Mouse (Mus musculus): ENCODE data around the gene Pfdn6. TPM values are rescaled to one million over a fixed set of nuclear protein-coding genes. Genes with fewer than 3 reads are reported as not detected.
A peak's percentile ranks its signal among the peaks of the same experiment; 100 is the strongest.

Pfdn6 gene
- polyA plus RNA-seq, 1 experiment from 2014 or later = 147 TPM

DNA sequence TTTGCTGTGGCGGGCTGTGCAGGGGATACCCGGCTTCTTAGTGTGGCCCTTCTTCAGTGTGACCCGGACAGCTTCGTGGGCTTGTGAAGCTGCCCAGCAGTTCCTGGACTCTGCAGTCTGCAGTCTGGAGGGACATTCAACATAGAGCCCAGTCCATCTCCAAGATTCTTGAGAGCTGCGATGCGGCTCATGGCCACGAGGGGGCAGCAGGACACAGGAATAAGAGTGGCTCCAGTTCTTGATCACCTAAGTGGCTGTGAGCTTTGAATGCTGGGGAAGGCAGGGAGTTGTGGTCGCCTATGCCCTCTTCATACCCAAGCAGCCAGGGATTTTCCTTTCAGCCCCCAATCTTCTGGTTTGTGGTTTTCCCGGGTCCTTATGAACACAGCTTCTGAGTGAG lies 28.3 kb upstream of the Pfdn6 start:
- 3% methylated on average over 9 of the region's 9 CpGs for WGBS

DNA sequence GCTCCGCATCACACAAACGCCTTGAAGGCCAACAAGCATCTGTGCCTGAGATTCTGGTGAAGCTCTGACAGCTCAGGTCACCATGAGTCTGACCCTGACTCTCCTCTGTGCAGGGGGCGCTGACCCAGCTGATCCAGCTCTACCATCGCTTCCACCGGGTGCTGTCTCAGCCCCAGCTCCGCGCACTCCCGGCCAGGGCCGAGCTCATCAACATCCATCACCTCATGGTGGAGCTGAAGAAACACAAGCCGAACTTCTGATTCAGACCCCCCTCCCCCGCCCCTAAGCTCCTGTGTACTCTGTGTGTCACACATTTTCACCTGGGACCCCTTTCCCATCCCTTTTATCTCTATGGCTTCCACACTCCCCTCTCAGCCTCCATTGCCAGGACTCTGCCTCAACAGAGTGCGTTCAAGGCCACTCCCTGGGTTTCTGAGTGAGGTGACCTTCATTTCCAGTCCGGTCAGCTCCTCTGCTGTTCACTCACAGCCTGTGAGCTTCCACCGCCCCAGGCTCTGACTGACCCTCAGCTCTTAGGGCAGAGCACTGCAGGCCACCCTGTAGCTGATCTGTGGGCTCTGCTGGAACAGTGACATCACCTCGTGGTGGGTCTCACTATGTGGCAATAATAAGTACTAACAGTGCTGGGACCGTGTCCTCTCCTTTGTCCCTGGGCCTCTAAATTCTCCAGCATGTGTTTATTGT lies 25.9 kb upstream of the Pfdn6 start:
- Histone ChIP-seq H3K9ac (ENCODE audit: low read depth, low read length) (no peak overlapping the region), H3K36me3 (ENCODE audit: insufficient read depth, low read length) (peaks cover 28% of the 10 kb centered on the region), H3K4me1 (replicated peaks; ENCODE audit: insufficient read depth, low read length) (no peaks in the 10 kb centered on the region), H3K27ac (no peak overlapping the region), H3K4me2 (ENCODE audit: low read length) (no peak overlapping the region), H3K9me3 (replicated peaks; ENCODE audit: low read length) (no peaks in the 10 kb centered on the region), H3K27me3 (ENCODE audit: insufficient read depth, low read length) (no peaks in the 10 kb centered on the region), H3K4me3 (replicated peaks; ENCODE audit: low read depth, low read length) (no peak overlapping the region)
- no peak for TF ChIP-seq CTCF (IDR thresholded peaks at IDR 0.05; ENCODE audit: low read depth)
- ATAC-seq (replicated peaks; ENCODE audit: low FRiP score, low read depth) (no peak), DNase-seq (ENCODE audit: low spot score) (no peak)
- 85% methylated on average over 16 of the region's 16 CpGs for WGBS

More for the DNA sequence above, 28.3 kb upstream of the Pfdn6 start:
- Histone ChIP-seq H3K4me1 (replicated peaks; ENCODE audit: insufficient read depth, low read length) (no peaks in the 10 kb centered on the region), H3K9me3 (replicated peaks; ENCODE audit: low read length) (no peaks in the 10 kb centered on the region), H3K9ac (ENCODE audit: low read depth, low read length) (no peak overlapping the region), H3K4me2 (ENCODE audit: low read length) (no peak overlapping the region), H3K4me3 (replicated peaks; ENCODE audit: low read depth, low read length) (no peak overlapping the region), H3K27me3 (ENCODE audit: insufficient read depth, low read length) (no peaks in the 10 kb centered on the region), H3K27ac (no peak overlapping the region), H3K36me3 (ENCODE audit: insufficient read depth, low read length) (peaks cover 9% of the 10 kb centered on the region; the same call in 1 of the 2 replicates)
- ATAC-seq (replicated peaks; ENCODE audit: low FRiP score, low read depth) (peak; percentile 56), DNase-seq (ENCODE audit: low spot score) (peak; percentile 83)
- peak; percentile 93 for TF ChIP-seq CTCF (IDR thresholded peaks at IDR 0.05; ENCODE audit: low read depth)

DNA sequence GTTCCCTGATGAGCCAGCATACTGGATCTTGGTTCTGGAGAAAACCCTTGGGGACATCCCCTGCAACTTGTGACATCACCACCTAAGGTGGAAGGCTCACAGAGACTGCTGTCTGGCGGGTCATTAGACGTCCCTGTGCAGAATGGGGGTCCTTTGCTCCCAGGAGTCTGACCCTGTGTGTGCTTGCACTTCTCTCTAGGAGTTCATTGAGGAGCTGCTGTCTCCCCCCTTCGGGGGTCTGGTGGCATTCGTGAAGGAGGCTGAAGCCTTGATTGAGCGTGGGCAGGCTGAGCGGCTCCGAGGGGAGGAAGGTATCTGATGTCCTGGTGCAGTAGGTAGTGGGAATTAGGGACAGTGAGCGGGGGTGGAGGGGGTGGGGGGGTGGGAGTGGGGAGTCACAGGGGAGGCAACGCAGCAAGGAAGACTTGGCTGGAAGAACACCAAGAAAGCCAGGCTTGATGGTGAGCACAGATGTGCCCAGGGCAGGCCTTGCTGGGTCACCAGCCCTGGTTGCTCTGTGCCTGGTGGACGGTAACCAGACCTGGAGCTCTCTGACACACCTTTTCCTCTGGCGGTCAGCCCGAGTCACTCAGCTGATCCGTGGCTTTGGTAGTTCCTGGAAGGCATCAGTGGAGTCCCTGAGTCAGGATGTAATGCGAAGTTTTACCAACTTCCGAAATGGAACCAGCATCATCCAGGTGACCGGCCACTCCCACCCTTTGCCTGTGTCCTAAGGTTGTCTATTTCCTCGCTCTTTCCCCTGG lies 25.1 kb upstream of the Pfdn6 start:
- ATAC-seq (replicated peaks; ENCODE audit: low FRiP score, low read depth) = no peak
- H3K9me3 ChIP-seq (replicated peaks; ENCODE audit: low read length) = no peaks in the 10 kb centered on the region
- 81% methylated on average over 17 of the region's 17 CpGs for WGBS
- no peaks in the 10 kb centered on the region for H3K4me1 ChIP-seq (replicated peaks; ENCODE audit: insufficient read depth, low read length)
- H3K4me2 ChIP-seq (ENCODE audit: low read length) = no peak overlapping the region
- TF ChIP-seq CTCF (IDR thresholded peaks at IDR 0.05; ENCODE audit: low read depth) = no peak
- DNase-seq (ENCODE audit: low spot score) = no peak
- H3K36me3 ChIP-seq (ENCODE audit: insufficient read depth, low read length) = peaks cover 31% of the 10 kb centered on the region
- H3K9ac ChIP-seq (ENCODE audit: low read depth, low read length) = no peak overlapping the region
- no peaks in the 10 kb centered on the region for H3K27me3 ChIP-seq (ENCODE audit: insufficient read depth, low read length)
- no peak overlapping the region for H3K27ac ChIP-seq
- H3K4me3 ChIP-seq (replicated peaks; ENCODE audit: low read depth, low read length) = no peak overlapping the region

DNA sequence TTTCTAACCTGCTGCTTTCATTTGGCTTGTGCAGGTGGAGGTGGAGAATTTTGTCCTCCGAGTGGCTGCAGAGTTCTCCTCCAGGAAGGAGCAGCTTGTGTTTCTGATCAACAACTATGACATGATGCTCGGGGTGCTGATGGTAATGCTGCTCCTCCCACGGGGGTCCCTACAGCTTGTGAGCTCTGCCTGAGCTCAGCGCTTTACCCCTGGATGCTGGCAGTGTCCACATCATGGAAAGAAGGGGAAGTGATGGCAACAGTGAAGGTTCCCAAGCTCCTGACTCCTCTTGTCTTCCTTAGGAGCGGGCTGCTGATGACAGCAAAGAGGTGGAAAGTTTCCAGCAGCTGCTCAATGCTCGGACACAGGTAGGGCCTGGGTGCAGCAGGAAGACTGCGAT lies 22.7 kb upstream of the Pfdn6 start:
- H3K4me2 ChIP-seq (ENCODE audit: low read length) = no peak overlapping the region
- no peak for TF ChIP-seq CTCF (IDR thresholded peaks at IDR 0.05; ENCODE audit: low read depth)
- no peak overlapping the region for H3K9ac ChIP-seq (ENCODE audit: low read depth, low read length)
- H3K27ac ChIP-seq = no peak overlapping the region
- ATAC-seq (replicated peaks; ENCODE audit: low FRiP score, low read depth) = no peak
- H3K36me3 ChIP-seq (ENCODE audit: insufficient read depth, low read length) = peaks cover 50% of the 10 kb centered on the region
- no peaks in the 10 kb centered on the region for H3K27me3 ChIP-seq (ENCODE audit: insufficient read depth, low read length)
- no peak overlapping the region for H3K4me3 ChIP-seq (replicated peaks; ENCODE audit: low read depth, low read length)
- WGBS = 92% methylated on average over 7 of the region's 7 CpGs
- H3K9me3 ChIP-seq (replicated peaks; ENCODE audit: low read length) = no peaks in the 10 kb centered on the region
- no peaks in the 10 kb centered on the region for H3K4me1 ChIP-seq (replicated peaks; ENCODE audit: insufficient read depth, low read length)
- DNase-seq (ENCODE audit: low spot score) = no peak

DNA sequence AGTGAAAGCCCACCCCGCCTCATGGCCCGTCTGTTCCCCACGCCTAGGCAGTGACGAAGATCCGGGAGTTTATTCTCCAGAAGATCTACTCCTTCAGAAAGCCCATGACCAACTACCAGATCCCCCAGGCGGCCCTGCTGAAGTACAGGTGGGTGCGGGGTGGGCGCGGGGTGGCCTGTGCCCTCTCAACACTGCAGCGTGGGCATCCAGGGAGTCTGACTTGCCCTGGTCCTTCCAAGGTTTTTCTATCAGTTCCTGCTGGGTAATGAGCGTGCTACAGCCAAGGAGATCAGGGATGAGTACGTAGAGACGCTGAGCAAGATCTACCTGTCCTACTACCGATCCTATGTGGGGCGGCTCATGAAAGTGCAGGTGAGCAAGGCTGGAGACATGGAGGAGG lies 19.8 kb upstream of the Pfdn6 start:
- Histone ChIP-seq H3K4me3 (replicated peaks; ENCODE audit: low read depth, low read length) (no peak overlapping the region), H3K9ac (ENCODE audit: low read depth, low read length) (no peak overlapping the region), H3K27ac (no peak overlapping the region), H3K9me3 (replicated peaks; ENCODE audit: low read length) (no peaks in the 10 kb centered on the region), H3K4me1 (replicated peaks; ENCODE audit: insufficient read depth, low read length) (no peaks in the 10 kb centered on the region), H3K36me3 (ENCODE audit: insufficient read depth, low read length) (peaks cover 41% of the 10 kb centered on the region), H3K4me2 (ENCODE audit: low read length) (no peak overlapping the region), H3K27me3 (ENCODE audit: insufficient read depth, low read length) (no peaks in the 10 kb centered on the region)
- ATAC-seq (replicated peaks; ENCODE audit: low FRiP score, low read depth) (no peak), DNase-seq (ENCODE audit: low spot score) (no peak)
- no peak for TF ChIP-seq CTCF (IDR thresholded peaks at IDR 0.05; ENCODE audit: low read depth)
- 94% methylated on average over 15 of the region's 15 CpGs for WGBS

DNA sequence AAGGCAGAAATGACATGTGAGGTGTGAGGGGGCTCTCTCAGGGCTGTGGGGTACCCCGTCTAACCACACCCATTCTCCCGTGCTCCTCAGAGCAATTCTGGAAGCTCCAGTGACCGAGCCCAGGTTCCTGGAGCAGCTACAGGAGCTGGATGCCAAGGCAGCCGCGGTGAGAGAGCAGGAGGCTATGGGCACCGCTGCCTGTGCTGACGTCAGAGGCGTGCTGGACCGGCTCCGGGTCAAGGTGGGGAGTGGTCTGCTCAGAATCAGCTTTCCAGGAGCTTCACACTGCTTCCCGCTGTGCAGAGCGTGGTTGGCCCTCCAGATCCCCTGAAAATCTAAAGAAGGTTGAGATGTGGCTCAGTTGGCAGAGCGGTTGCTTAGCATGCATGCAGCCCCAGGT lies 19.0 kb upstream of the Pfdn6 start:
- peaks cover 42% of the 10 kb centered on the region for H3K36me3 ChIP-seq (ENCODE audit: insufficient read depth, low read length)
- WGBS = 94% methylated on average over 13 of the region's 13 CpGs

More for the DNA sequence above, 19.0 kb upstream of the Pfdn6 start:
- TF ChIP-seq CTCF (IDR thresholded peaks at IDR 0.05; ENCODE audit: low read depth) = no peak
- DNase-seq (ENCODE audit: low spot score) (no peak), ATAC-seq (replicated peaks; ENCODE audit: low FRiP score, low read depth) (no peak)
- no peaks in the 10 kb centered on the region for H3K9me3 ChIP-seq (replicated peaks; ENCODE audit: low read length)
- no peak overlapping the region for H3K4me2 ChIP-seq (ENCODE audit: low read length)
- H3K4me3 ChIP-seq (replicated peaks; ENCODE audit: low read depth, low read length) = no peak overlapping the region
- H3K4me1 ChIP-seq (replicated peaks; ENCODE audit: insufficient read depth, low read length) = peaks cover 6% of the 10 kb centered on the region
- no peak overlapping the region for H3K27ac ChIP-seq
- H3K27me3 ChIP-seq (ENCODE audit: insufficient read depth, low read length) = no peaks in the 10 kb centered on the region
- no peak overlapping the region for H3K9ac ChIP-seq (ENCODE audit: low read depth, low read length)
